Mouse (Mus musculus): ENCODE data around the gene Hsd11b2.

Hsd11b2 gene

DNA sequence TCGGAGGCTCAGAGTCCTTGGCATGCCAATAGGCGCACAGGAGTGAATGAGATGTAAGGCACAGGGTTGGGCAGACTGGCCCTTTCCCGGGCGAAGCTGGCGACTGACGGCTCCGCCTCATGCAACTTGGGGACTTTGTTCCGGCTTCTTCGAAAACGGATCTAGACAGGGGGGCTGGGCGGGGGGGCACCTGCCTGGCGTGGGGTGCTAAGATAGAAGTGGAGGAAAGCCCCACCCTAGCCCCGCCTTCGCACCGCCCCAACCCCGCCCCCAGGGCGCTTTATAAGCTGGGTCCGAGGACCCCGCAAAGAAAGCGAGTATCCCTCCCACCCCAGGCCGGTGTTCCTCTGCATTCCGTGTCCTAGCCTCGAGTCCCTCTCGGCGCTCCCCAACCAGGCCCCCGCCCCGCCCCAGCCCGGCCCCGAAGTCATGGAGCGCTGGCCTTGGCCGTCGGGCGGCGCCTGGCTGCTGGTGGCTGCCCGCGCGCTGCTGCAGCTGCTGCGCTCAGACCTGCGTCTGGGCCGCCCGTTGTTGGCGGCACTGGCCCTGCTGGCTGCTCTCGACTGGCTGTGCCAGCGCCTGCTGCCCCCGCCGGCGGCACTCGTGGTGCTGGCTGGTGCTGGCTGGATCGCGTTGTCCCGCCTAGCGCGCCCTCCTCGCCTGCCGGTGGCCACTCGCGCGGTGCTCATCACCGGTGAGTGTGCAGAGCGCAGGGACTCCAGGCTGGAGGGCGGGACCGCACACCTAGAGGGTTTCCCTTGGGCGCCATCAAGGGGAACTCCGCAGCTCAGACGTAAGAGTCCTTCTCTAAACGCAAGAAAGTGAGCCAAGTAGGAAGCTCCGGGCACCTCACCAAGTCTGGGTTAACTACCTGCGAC, at the start of gene Hsd11b2:
Gene Hsd11b2, plus strand, starts transcription at position 320 of the 878 bp plus-strand sequence.
- DNase-seq (ENCODE audit: low read depth, low spot score): peak; percentile 66

DNA sequence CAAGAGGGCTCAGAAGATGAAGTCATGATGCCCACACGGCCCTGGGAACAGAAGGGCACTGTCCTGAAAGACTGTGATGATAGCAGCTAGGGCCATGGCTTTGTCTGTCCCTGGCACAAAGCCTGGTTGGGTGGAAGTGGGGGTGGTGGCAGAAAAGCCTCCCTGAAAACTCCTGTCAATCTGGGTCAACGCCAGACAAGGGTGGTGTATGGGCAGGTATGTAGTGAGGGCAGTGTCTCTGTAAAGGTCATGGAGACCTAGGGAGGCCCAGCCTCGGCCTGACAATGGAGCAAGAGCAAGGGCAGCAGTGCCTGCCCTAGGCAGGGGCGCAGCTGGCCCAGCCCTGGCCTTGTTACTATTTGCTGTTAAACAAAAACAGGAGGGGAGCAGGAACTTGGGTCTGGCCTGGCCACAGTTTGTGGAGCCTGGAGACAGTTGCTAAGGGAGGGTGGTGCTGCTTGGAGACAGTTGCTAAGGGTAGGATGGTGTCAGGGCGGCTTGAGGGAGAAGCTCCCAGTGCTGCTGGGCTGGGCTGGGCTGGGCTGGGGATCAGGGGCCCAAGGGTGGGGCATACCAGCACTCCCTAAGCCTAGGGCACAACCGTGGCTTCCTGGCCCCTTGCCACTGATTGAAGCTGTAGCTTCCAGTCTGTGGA, 49.4 kb upstream of the Hsd11b2 start:
- DNase-seq (ENCODE audit: low read depth, low spot score): peak; percentile 63

- no peak for DNase-seq (ENCODE audit: low read depth, low spot score)
Measured at GRCm38 (mm10) chr8:105469816-105470215, 48.7 kb upstream of the Hsd11b2 start.

- DNase-seq (ENCODE audit: low read depth, low spot score): no peak
Measured at GRCm38 (mm10) chr8:105470262-105470661, 48.3 kb upstream of the Hsd11b2 start.

GRCm38 (mm10) chr8:105470681-105471313, 47.8 kb upstream of the Hsd11b2 start:
- no peak for DNase-seq (ENCODE audit: low read depth, low spot score)

DNA sequence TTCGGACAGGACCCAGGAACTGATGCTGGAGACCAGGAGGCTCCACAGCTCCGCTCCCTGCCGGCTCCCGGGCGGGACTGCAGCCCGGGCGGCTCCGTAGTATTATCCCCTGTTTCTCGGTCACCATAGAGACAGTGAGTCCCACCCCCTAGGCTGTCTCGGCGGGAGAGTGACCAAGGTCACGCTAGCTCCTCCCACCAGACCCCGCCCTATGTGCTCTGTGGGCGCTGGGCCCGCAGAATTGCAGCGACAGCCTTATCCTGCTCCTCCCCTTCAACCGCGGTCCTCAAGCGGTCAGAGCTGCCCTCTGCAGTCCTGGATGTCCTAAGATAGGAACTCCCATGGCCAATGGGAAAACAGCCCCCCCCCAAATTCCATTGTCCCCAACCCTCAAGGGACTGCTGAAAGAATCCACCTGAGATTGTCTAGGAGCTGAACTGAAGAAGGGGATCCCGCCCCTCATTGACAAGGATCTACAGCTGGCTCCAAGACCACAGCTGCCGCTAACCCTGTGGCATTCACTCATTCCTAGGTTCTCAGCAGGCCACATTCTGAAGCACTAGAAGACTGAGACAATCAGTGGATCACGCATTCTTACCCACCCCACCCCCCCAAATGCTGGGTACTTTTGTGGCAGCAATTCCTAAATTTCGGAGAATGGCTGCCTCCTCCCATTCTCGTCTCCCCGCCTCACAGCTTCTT, 47.1 kb upstream of the Hsd11b2 start, which contains the start of gene Tppp3:
Gene Tppp3, minus strand, starts transcription at position 213 of the 702 bp plus-strand sequence.
- peak; percentile 97 for DNase-seq (ENCODE audit: low read depth, low spot score)

DNA sequence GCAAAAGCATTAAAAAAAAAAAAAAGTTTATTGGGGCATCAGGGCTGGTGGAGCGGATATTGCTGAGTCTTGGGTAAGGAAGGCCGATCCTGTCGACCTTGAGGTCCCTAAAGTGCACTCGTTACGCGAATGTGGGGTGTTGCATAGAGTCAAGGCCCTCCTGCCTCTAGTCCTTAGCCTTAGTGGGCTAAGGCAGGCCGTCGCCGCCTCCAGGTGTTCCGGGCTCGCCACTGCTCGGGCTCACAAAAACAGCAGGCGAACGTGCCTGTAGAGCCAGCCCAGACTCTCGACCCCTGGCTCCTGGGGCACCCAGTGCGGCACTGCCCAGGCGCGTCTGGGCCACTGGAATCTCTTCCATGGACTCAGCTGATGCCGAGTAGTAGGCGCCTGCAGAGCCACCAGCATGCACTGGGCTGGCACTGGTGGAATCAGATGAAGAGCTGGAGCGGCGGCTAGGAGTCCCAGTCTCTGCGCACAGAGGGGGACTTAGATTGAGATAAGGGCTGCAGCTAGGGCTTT, 46.1 kb upstream of the Hsd11b2 start:
- no peak for DNase-seq (ENCODE audit: low read depth, low spot score)

GRCm38 (mm10) chr8:105472983-105473382, 45.6 kb upstream of the Hsd11b2 start:
- no peak for DNase-seq (ENCODE audit: low read depth, low spot score)

GRCm38 (mm10) chr8:105473816-105474606, 44.5 kb upstream of the Hsd11b2 start:
- peak; percentile 79 for DNase-seq (ENCODE audit: low read depth, low spot score)

DNA sequence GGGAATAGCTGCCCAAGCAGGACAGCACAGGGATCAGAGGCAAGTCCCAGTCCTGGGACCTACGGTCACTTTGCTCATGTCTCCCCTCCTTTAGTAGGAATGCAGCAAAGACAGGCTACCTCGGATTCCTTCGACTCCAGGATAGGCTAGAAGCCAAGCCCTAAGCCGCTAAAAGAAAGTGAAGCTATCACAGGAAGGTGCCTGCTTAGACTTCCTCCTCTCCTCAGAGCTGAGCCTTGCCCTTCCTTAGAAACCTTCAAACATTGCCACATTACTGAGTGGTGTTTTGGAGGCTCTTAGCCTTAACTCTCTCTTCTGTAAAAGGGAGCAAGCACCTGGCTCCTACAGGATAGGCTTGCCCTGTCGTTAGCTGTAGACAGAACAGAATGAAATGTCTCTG, 43.9 kb upstream of the Hsd11b2 start:
- DNase-seq (ENCODE audit: low read depth, low spot score): no peak

- no peak for DNase-seq (ENCODE audit: low read depth, low spot score)
Measured at GRCm38 (mm10) chr8:105475254-105475653, 43.3 kb upstream of the Hsd11b2 start.

GRCm38 (mm10) chr8:105475742-105476141, 42.8 kb upstream of the Hsd11b2 start:
- DNase-seq (ENCODE audit: low read depth, low spot score): no peak

DNA sequence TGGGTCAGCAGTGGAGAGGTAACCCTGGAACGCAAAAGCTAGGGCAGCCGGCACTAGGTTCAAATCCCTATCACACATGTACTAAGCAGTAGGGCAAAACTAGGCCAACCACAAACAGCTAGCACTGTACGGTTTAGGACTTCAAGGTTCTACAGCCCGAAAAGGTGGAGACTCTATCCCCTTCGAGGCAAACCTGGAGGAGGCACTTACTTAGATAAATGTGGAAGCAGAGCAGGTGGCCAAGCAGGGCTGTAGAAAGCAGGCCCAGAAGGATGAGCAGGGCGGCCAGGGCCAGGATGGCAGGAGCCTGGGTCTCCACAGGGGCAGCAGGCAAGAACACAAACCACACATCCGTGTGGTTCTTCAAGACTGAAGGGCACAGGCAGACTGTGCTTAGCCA, 42.4 kb upstream of the Hsd11b2 start:
- DNase-seq (ENCODE audit: low read depth, low spot score): no peak

DNA sequence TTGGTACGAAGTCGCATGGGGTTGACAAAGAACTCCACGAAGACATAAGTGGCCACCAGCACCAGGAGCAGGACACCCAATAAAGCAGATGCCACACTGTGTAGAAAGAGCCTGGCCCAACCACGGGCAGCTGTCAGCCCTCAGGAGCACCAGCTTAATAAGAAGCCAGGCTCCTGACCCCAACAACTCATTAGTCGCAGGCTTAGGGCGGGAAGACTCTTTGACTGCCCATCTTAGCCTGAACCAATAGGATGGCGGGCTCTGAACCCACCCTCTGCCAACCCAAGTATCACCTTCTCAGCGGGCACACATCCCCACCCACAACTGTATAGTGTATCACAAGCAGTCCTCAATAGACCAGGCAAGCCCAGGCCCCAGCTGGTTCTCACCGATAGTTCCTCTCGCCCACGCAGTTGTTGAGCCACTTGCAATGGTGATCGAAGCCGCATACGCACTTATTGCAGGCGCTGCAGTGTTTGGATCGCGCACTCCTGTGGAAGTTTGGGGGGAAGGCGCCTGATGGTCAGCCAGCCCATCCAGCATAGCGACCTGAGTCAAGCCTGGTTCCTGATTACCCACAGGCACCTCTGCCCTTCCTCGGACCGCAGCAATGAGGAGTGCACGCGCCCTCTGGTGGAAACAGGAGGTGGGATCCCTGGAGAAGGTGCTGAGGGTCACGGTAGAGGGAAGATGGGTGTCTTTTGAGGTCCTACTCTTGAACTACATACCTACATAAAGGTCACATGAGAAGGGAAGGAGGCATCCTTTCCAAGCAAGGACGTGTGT, 41.7 kb upstream of the Hsd11b2 start:
- DNase-seq (ENCODE audit: low read depth, low spot score): peak; percentile 78

- DNase-seq (ENCODE audit: low read depth, low spot score): no peak
Measured at GRCm38 (mm10) chr8:105477792-105478191, 40.8 kb upstream of the Hsd11b2 start.

GRCm38 (mm10) chr8:105481013-105481412, 37.5 kb upstream of the Hsd11b2 start:
- DNase-seq (ENCODE audit: low read depth, low spot score): peak; percentile 89

GRCm38 (mm10) chr8:105481453-105481852, 37.1 kb upstream of the Hsd11b2 start:
- peak; percentile 94 for DNase-seq (ENCODE audit: low read depth, low spot score)

DNA sequence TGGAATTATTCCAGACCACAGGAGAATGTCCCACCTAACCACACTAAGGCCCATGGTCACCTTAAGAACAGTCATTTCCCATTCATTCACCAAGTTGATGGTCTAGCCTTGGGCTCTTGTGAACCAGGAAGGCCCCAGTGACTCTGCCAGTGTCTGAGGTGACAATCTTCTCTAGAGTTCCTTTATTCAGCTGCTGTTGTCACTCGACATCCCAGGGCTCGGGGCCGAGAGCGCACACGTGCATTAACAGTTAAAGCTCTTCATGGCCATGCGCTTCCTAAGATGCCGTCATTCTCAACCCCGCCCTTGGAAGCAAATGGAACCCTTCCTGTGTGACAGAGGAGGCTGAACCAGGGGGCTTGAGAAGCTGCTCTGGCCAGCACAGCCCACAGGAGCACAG, 36.4 kb upstream of the Hsd11b2 start:
- peak; percentile 35 for DNase-seq (ENCODE audit: low read depth, low spot score)

- DNase-seq (ENCODE audit: low read depth, low spot score): peak; percentile 62
Measured at GRCm38 (mm10) chr8:105483212-105484029, 35.1 kb upstream of the Hsd11b2 start.

Data from ZHBTc4 (cell line).